Mouse (Mus musculus) G1E (cell line): ENCODE results near the gene Higd1b.

Experiments
- CTCF ChIP-seq: IDR thresholded peaks from 2 replicates; pipeline ENCODE4 v1.5.1; 2012; ENCODE audit warnings: low read depth, low read length, inconsistent platforms, mixed read lengths
- GATA1 ChIP-seq: IDR thresholded peaks from 2 replicates; pipeline ENCODE4 v1.6.1; 2012; ENCODE audit warnings: borderline replicate concordance, low read length, inconsistent platforms, mixed read lengths
- GATA2 ChIP-seq: IDR thresholded peaks from 2 replicates; pipeline ENCODE4 v1.6.1; 2012; ENCODE audit warnings: low read depth, low read length, inconsistent platforms, borderline replicate concordance
- POLR2AphosphoS5 ChIP-seq: IDR thresholded peaks from 2 replicates; pipeline ENCODE4 v1.6.1; 2012; ENCODE audit warnings: low read depth, low read length, inconsistent platforms; ENCODE audit not compliant: insufficient replicate concordance

GRCm38 (mm10) chr11:102881314-102882198, 45.9 kb downstream of the Higd1b start:
- TF ChIP-seq CTCF: no peak
- TF ChIP-seq GATA2: no peak
- TF ChIP-seq GATA1: no peak
- no peak for TF ChIP-seq POLR2AphosphoS5
